Mouse (Mus musculus) monocyte, adult 2 months (primary cell): Measurements from ENCODE around the gene Grn.

Experiments
- DNase-seq, 2 experiments: peaks; one replicate each; pipeline ENCODE4 v3.0.0; 2022; ENCODE audit warnings: low spot score in 2 of 2, low read depth in 1 of 2

The Grn gene

DNA sequence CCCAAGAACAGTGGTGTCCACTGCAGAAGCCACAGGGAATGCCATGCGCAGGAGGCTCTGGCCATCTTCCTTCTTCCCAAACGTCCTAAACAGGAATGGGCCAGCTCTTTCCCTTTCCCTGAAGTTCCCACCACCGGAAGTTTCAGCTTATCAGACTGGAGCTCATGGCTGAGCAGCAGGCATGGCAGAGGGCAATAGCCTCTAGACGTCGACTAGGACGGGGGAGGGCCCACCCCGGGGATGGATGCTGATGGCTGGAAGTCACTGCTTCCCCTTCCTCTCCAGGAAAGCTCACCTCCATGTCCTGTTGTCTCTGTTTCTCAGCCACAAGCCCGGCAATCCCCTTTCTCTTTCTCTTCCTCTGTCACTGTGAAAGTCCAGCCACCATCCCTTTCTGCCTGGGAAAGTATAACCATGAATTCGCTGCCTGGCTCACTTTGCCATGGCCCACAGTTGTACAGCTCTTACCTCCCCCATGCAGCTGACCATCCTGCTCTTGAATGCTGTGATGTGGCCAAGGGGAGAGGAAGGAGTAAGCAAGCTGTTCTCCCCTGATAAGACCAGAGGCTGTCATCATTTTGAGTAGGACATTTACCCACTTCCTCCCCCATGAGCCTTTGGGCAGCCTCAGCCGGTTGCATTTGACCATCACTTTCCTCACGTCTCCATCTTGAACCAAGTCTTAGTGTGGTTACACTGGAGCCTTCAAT, 39.7 kb downstream of the Grn start, which contains the start of gene Itga2b:
Gene Itga2b, minus strand, starts transcription at position 475 of the 710 bp plus-strand sequence.
- no peak for DNase-seq

DNA sequence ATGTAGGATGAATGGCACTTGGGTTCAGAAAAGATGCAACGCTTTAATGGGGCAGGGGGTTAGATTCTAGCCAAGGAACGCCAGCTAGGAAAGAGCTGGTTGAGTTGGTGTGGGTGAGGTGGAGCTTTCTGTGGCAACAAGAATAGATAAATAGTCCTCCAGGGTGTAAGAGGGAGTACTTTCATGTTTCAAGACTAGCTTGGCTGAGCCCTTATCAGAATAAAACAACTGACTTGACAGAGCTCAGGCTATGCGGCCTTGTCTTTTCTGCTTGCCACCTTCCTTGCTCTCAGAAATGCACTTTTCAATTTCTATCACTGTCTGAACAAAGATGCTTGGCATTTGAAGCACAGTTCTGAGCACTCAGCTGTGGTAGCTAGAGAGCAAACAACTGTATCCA, 44.9 kb downstream of the Grn start:
- no peak for DNase-seq

DNA sequence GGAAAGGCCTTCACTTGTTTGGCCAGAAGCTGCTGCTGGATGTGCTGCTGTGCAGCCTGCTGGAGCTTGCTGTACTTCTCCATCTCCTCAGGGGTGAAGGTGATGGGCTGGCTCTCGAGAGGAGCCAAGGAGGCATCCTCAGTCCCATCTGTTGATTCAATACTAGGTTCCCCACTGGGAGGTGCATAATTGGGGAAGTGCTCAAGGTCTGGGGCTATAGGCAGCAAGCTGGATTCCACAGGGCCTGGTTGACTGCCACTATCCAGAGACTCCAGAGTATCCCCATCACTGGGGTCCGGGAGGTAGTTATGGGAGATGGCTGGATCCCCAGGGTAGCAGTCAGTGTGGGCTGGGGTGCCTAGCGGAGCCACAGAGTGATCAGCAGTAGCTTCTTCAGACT, 48.6 kb downstream of the Grn start:
- DNase-seq: no peak

- DNase-seq: no peak
Observed at GRCm38 (mm10) chr11:102479581-102479980, 49.5 kb downstream of the Grn start.

DNA sequence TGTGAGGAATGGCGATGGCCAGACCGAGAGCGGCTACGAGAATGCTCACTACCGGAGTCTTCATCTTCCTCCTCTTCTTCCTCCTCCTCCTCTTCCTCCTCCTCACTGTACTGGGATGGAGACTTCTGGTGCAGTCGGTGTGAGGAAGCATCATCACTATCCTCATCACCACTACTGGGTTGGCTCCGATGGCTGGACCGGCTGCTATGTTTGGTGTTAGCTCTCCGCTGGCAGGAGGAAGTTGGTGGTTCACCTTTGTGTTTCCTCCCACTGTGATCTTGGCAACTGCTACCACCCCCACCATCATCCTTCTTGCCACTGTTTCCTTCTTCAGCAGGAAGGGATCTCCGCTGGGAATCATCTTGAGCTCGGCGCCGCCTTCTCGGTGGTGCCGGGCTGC, 50.0 kb downstream of the Grn start:
- DNase-seq: no peak

DNA sequence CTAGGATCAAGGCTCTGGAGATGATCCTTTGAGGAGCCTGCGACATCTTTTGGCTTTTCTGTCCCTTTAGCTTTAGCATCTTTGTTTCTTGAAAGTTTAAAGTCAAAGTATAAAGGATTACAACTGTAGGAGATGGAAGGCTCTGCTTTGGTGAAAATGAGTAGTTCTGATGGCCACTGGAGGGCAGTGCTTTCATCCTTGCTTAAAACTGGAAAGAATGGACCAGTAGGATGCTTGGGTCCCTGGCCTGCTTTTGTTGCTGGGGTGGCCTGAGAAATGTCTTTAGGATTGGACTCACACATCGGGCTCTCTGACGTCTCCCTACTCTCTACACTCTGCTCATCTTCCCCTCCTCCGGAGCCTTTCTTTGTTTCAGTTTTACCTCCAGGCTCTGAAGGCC, 50.8 kb downstream of the Grn start:
- no peak for DNase-seq

DNA sequence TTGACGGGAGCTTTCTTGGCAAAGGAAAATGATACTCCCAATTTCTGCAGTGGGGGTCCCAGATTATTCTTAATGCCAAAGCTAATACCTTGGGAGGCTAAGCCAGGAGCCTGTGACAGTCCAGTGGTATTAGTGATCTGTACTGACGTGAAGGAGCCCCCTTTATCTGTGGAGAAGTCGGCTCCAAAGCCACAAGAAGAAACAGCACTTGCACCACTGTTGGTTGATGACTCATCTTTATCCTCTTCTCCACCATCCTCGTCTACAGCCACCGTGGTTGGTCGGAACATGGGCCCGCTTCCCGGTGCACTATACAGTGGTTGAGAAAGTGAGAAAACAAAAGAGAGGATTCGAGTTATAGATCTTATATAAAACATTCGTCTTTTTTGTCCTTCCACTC, 51.7 kb downstream of the Grn start:
- no peak for DNase-seq
